Comparison of ENCODE assay signal across 23 mouse cellular contexts in the genomic region with DNA sequence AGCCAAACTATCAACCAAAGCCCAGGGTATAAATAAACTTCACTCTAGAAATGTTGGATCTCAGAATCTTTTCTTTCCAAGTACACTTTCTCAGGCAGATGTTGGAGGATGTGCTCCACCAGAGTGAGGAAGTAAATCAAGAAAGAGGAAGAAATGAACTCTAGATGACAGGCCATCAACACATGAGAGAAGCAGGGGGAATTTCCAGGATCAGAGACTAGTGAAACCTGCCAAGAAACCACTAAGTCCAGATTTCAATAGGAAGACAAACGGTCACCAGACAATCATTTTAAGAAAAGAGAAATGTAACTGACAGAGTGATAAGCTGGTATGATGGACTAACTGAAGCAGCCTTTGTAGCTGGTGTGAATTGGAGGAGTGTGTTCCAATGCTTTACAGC. TPM values are rescaled to one million over a fixed set of nuclear protein-coding genes. Genes with fewer than 3 reads are reported as not detected.
DNase-seq lines count a peak whose midpoint lies in the region; ATAC-seq and TF ChIP-seq lines count a peak whose summit lies in the region.
"Had no signal": no experiment of that assay in that cellular context is flagged by ENCODE, and none has a peak within 500 bp of the region (broad histone marks: within the 10 kb centered on the region; RNA-seq: fewer than 3 reads in every experiment).

No protein-coding gene starts in this region.

- in situ Hi-C loops in CH12.LX (cut with MboI; ENCODE audit: low pct_ligation_motif_present, low pct_unique_long_range_greater_than_20kb, low sequenced_read_pairs) = no loop called here

- TF ChIP-seq RAD21 in CH12.LX (IDR thresholded peaks at IDR 0.05; ENCODE audit: low read depth, low read length) = no peak

- H3K4me3 ChIP-seq in CH12.LX (replicated peaks in 1 of 3; ENCODE audit: low read depth in 2 of 3, low read length in 2 of 3, poor library complexity in 1 of 3) = no peak overlapping the region
- no peak overlapping the region for H3K4me3 ChIP-seq in liver, embryonic 11.5 days (ENCODE audit: low read depth, low read length)
- H3K4me3 ChIP-seq: embryonic facial prominence, embryonic 15.5 days; forebrain, embryonic 12.5 days; heart, embryonic 13.5 days; hindbrain, embryonic 12.5 days had no signal

- TF ChIP-seq POLR2A in CH12.LX (IDR thresholded peaks at IDR 0.05; ENCODE audit: low read depth, low read length) = no peak

- peaks cover 0 to 17% of the 10 kb centered on the region in 2 experiments; a peak in 2 of 4 replicates for H3K4me1 ChIP-seq in CH12.LX (ENCODE audit: control insufficient read depth in 1 of 2, insufficient read depth in 2 of 2)
- no peaks in the 10 kb centered on the region; the same call in 1 of the 2 replicates for H3K4me1 ChIP-seq in liver, embryonic 11.5 days (replicated peaks; ENCODE audit: control insufficient read depth, insufficient read depth, low read length)

- H3K79me2 ChIP-seq in CH12.LX (replicated peaks; ENCODE audit: control insufficient read depth, extremely low read depth, insufficient read depth, poor library complexity, severe bottlenecking) = no peaks in the 10 kb centered on the region

- 54% methylated on average over 1 of the region's 1 CpGs for WGBS in liver, embryonic 11.5 days

- H3K36me3 ChIP-seq in CH12.LX (replicated peaks in 1 of 2; ENCODE audit: control insufficient read depth in 1 of 2, insufficient read depth in 1 of 2, low read length in 1 of 2) = no peaks in the 10 kb centered on the region
- no peaks in the 10 kb centered on the region for H3K36me3 ChIP-seq in liver, embryonic 11.5 days (ENCODE audit: control insufficient read depth, insufficient read depth, low read length)
- H3K36me3 ChIP-seq: embryonic facial prominence, embryonic 15.5 days; forebrain, embryonic 12.5 days; heart, embryonic 13.5 days; hindbrain, embryonic 12.5 days had no signal

- H3K9me3 ChIP-seq in CH12.LX (replicated peaks; ENCODE audit: low read length) = no peaks in the 10 kb centered on the region
- 0 out of 2 replicates have a peak, but pooled peaks cover 2% of the 10 kb centered on the region for H3K9me3 ChIP-seq in liver, embryonic 11.5 days (ENCODE audit: control insufficient read depth, low read length)
- H3K9me3 ChIP-seq: embryonic facial prominence, embryonic 15.5 days; forebrain, embryonic 12.5 days; hindbrain, embryonic 12.5 days had no signal

- no peak overlapping the region for H3K27ac ChIP-seq in CH12.LX (ENCODE audit: insufficient read depth, low read depth)
- no peak overlapping the region for H3K27ac ChIP-seq in liver, embryonic 11.5 days (ENCODE audit: low read depth, low read length)
- H3K27ac ChIP-seq: embryonic facial prominence, embryonic 15.5 days; forebrain, embryonic 12.5 days; heart, embryonic 13.5 days; hindbrain, embryonic 12.5 days had no signal

- dilution Hi-C loops in CH12.LX (cut with MboI; ENCODE audit: extremely low pct_ligation_motif_present, extremely low pct_unique_long_range_greater_than_20kb, low sequenced_read_pairs) = no loop called here

- peak; percentile 55 for DNase-seq in CH12.LX (ENCODE audit: extremely low read depth)
- no peak for DNase-seq in liver, embryonic 11.5 days (ENCODE audit: low spot score)
- DNase-seq in thymus, postnatal 0 days (ENCODE audit: low spot score) = no peak
- DNase-seq: adrenal gland, adult 8-10 months; adrenal gland, postnatal 36 days; cerebellum, adult 18-20 months; cerebellum, adult 9-11 months; cerebellum, postnatal 36 days; gastrocnemius, postnatal 14 days; heart, postnatal 4 days; kidney, adult 18-20 months had no signal

- peak; percentile 61 for TF ChIP-seq EP300 in CH12.LX (IDR thresholded peaks at IDR 0.05; ENCODE audit: low read length)

- TF ChIP-seq CTCF in CH12.LX (conservative IDR thresholded peaks at IDR 0.05 in 1 of 2, IDR thresholded peaks at IDR 0.05 in 1 of 2; ENCODE audit: low read depth in 2 of 2, low read length in 2 of 2) = no peak

- peaks cover 5% of the 10 kb centered on the region for H3K27me3 ChIP-seq in CH12.LX (replicated peaks)
- peaks cover 9% of the 10 kb centered on the region for H3K27me3 ChIP-seq in liver, embryonic 11.5 days (replicated peaks; ENCODE audit: control insufficient read depth, insufficient read depth, low read length)
- H3K27me3 ChIP-seq: embryonic facial prominence, embryonic 15.5 days; forebrain, embryonic 12.5 days; hindbrain, embryonic 12.5 days had no signal

- H3K9ac ChIP-seq in CH12.LX (ENCODE audit: insufficient read depth, low read depth) = no peak overlapping the region
- no peak overlapping the region for H3K9ac ChIP-seq in liver, embryonic 11.5 days (ENCODE audit: low read depth, low read length)
- H3K9ac ChIP-seq: embryonic facial prominence, embryonic 15.5 days; forebrain, embryonic 12.5 days; heart, embryonic 13.5 days; hindbrain, embryonic 12.5 days had no signal

- no peak overlapping the region for H3K4me2 ChIP-seq in CH12.LX (ENCODE audit: insufficient read depth, low read depth, poor library complexity, severe bottlenecking)
- H3K4me2 ChIP-seq in liver, embryonic 11.5 days = no peak overlapping the region
- H3K4me2 ChIP-seq: embryonic facial prominence, embryonic 15.5 days; forebrain, embryonic 12.5 days; heart, embryonic 13.5 days; hindbrain, embryonic 12.5 days had no signal

- ATAC-seq in common myeloid progenitor, adult 5-6 weeks (replicated peaks; ENCODE audit: low read depth, poor library complexity, severe bottlenecking) = peak; percentile 71
- peak; percentile 56 for ATAC-seq in megakaryocyte progenitor cell, adult 5-6 weeks (replicated peaks; ENCODE audit: poor library complexity)
- no peak for ATAC-seq in erythroid progenitor cell, adult 5-6 weeks (replicated peaks; ENCODE audit: low FRiP score, poor library complexity, severe bottlenecking)
- ATAC-seq in liver, embryonic 11.5 days (replicated peaks; ENCODE audit: low FRiP score) = no peak
- ATAC-seq: CD4-positive, CD25-positive, alpha-beta regulatory T cell, adult 4 months; forebrain, embryonic 16.5 days; hindbrain, embryonic 16.5 days; inflammation-experienced regulatory T-cells, adult 6 months had no signal

TF ChIP-seq in CH12.LX, 34 proteins besides CTCF, POLR2A, EP300 and RAD21 (continues in another document):
- TF ChIP-seq SMC3 (IDR thresholded peaks at IDR 0.05; ENCODE audit: low read depth, low read length) (no peak), BHLHE40 (IDR thresholded peaks at IDR 0.05; ENCODE audit: low read depth, low read length) (peak; percentile 52), SIN3A (IDR thresholded peaks at IDR 0.05; ENCODE audit: low read length) (peak; percentile 46; the same call in 1 of the 2 replicates), ZNF384 (IDR thresholded peaks at IDR 0.05; ENCODE audit: low read depth, low read length) (no peak), ETS1 (conservative IDR thresholded peaks at IDR 0.05; ENCODE audit: low read depth, low read length) (no peak), PAX5 (IDR thresholded peaks at IDR 0.05; ENCODE audit: low read length) (no peak), USF1 (IDR thresholded peaks at IDR 0.05; ENCODE audit: low read depth, low read length) (no peak), NRF1 (IDR thresholded peaks at IDR 0.05; ENCODE audit: low read depth, low read length) (no peak), IRF4 (IDR thresholded peaks at IDR 0.05; ENCODE audit: low read depth, low read length) (peak; percentile 27; the same call in 1 of the 2 replicates), MAX (IDR thresholded peaks at IDR 0.05; ENCODE audit: low read length) (no peak), MAZ (IDR thresholded peaks at IDR 0.05; ENCODE audit: low read depth, low read length) (no peak), MAFK (IDR thresholded peaks at IDR 0.05; ENCODE audit: insufficient replicate concordance, low read length) (no peak), CHD1 (IDR thresholded peaks at IDR 0.05; ENCODE audit: low read depth, low read length) (no peak), GABPA (IDR thresholded peaks at IDR 0.05; ENCODE audit: insufficient replicate concordance, low read depth, low read length) (no peak)

RNA-seq across cellular contexts. Expression of gene Mycl, which starts 4.3 kb away (rescaled TPM):
- total RNA-seq in CH12.LX (2012; rRNA removed) = 0.46 and 0.51 TPM in 2 replicates
- total RNA-seq in CH12.LX (2014; rRNA removed) = 0.38 and 0.41 TPM in 2 replicates
- polyA plus RNA-seq in CH12.LX (2012; ENCODE audit: insufficient read length, low read depth) = 0.44 and 0.65 TPM in 2 replicates
- 1.5 and 3.7 TPM in 2 replicates for total RNA-seq in common myeloid progenitor, adult 5-6 weeks (2017)
- 0.12 and 0.54 TPM in 2 replicates for total RNA-seq in megakaryocyte progenitor cell, adult 5-6 weeks (2015)
- 0.54 and 2.0 TPM in 2 replicates for total RNA-seq in megakaryocyte progenitor cell, adult 5-6 weeks (2017)
- total RNA-seq in erythroid progenitor cell, adult 5-6 weeks (2015; ENCODE audit: low replicate concordance) = not detected in 2 replicates
- total RNA-seq in erythroid progenitor cell, adult 5-6 weeks (2017; ENCODE audit: low replicate concordance) = not detected in 2 replicates
- 3.1 and 4.0 TPM in 2 replicates for polyA plus RNA-seq in liver, embryonic 11.5 days (2014; fragmentation: Nextera tagmentation; extraction: Ambion mirVana)
- 1.2 and 1.6 TPM in 2 replicates for polyA plus RNA-seq in thymus, postnatal 0 days (2015; fragmentation: Nextera tagmentation; extraction: Ambion mirVana)
- polyA plus RNA-seq: CD4-positive, CD25-positive, alpha-beta regulatory T cell, adult 4 months; inflammation-experienced regulatory T-cells, adult 6 months had no signal

RNA-seq across cellular contexts. Expression of gene Trit1, which starts 25.2 kb away (rescaled TPM):
- 17.7 and 18.9 TPM in 2 replicates for total RNA-seq in CH12.LX (2012; rRNA removed)
- 21.3 and 21.9 TPM in 2 replicates for total RNA-seq in CH12.LX (2014; rRNA removed)
- polyA plus RNA-seq in CH12.LX (2012; ENCODE audit: insufficient read length, low read depth) = 19.8 and 22.2 TPM in 2 replicates
- 26.4 and 39.4 TPM in 2 replicates for total RNA-seq in common myeloid progenitor, adult 5-6 weeks (2017)
- 11.3 and 14.5 TPM in 2 replicates for total RNA-seq in megakaryocyte progenitor cell, adult 5-6 weeks (2015)
- 19.3 and 26.1 TPM in 2 replicates for total RNA-seq in megakaryocyte progenitor cell, adult 5-6 weeks (2017)
- 1.3 and 3.6 TPM in 2 replicates for total RNA-seq in erythroid progenitor cell, adult 5-6 weeks (2015; ENCODE audit: low replicate concordance)
- total RNA-seq in erythroid progenitor cell, adult 5-6 weeks (2017; ENCODE audit: low replicate concordance) = 6.0 and 9.9 TPM in 2 replicates
- polyA plus RNA-seq in liver, embryonic 11.5 days (2014; fragmentation: Nextera tagmentation; extraction: Ambion mirVana) = 17.2 and 17.5 TPM in 2 replicates
- polyA plus RNA-seq in thymus, postnatal 0 days (2015; fragmentation: Nextera tagmentation; extraction: Ambion mirVana) = 16.4 and 18.6 TPM in 2 replicates

RNA-seq across cellular contexts. Expression of gene Mfsd2a, which starts 30.2 kb away (rescaled TPM):
- total RNA-seq in CH12.LX (2012; rRNA removed) = 17.3 and 29.8 TPM in 2 replicates
- 15.2 and 18.3 TPM in 2 replicates for total RNA-seq in CH12.LX (2014; rRNA removed)
- 13.0 and 17.4 TPM in 2 replicates for polyA plus RNA-seq in CH12.LX (2012; ENCODE audit: insufficient read length, low read depth)
- total RNA-seq in common myeloid progenitor, adult 5-6 weeks (2017) = not detected in 2 replicates
- 0.10 and 0.22 TPM in 2 replicates for total RNA-seq in megakaryocyte progenitor cell, adult 5-6 weeks (2015)
- 0.20 TPM in 1 of 2 replicates, not detected in the other for total RNA-seq in megakaryocyte progenitor cell, adult 5-6 weeks (2017)
- not detected in 2 replicates for total RNA-seq in erythroid progenitor cell, adult 5-6 weeks (2015; ENCODE audit: low replicate concordance)
- not detected in 2 replicates for total RNA-seq in erythroid progenitor cell, adult 5-6 weeks (2017; ENCODE audit: low replicate concordance)
- polyA plus RNA-seq in liver, embryonic 11.5 days (2014; fragmentation: Nextera tagmentation; extraction: Ambion mirVana) = 0.64 and 0.68 TPM in 2 replicates
- 2.4 and 2.7 TPM in 2 replicates for polyA plus RNA-seq in thymus, postnatal 0 days (2015; fragmentation: Nextera tagmentation; extraction: Ambion mirVana)
- total RNA-seq: heart, adult 8-10 months had no signal

Comparison
In these comparisons a context has a peak if more than half of its experiments do, and no peak if none do; other contexts are left out.
1. ATAC-seq: peak in common myeloid progenitor, adult 5-6 weeks (single experiment) and megakaryocyte progenitor cell, adult 5-6 weeks (single experiment); none in erythroid progenitor cell, adult 5-6 weeks (single experiment) and liver, embryonic 11.5 days (single experiment).
2. RNA of gene Mfsd2a, which starts 30.2 kb away (total RNA-seq): 15.2 to 29.8 TPM in CH12.LX; 0.10 to 0.22 TPM in megakaryocyte progenitor cell, adult 5-6 weeks, not detected in common myeloid progenitor, adult 5-6 weeks and not detected in erythroid progenitor cell, adult 5-6 weeks; every median in the first group is over 10 times any median in the second.